ENCODE assay signal across 8 mouse cellular contexts in genomic region chr2:154437191-154437527, GRCm38 (mm10). TPM values are rescaled to one million over a fixed set of nuclear protein-coding genes. Genes with fewer than 3 reads are reported as not detected.
DNase-seq lines count a peak whose midpoint lies in the region; ATAC-seq lines count a peak whose summit lies in the region.

No protein-coding gene starts in this region.

- peak overlapping the region; percentile 98 for H3K9ac ChIP-seq in heart, embryonic 11.5 days (ENCODE audit: low read depth, low read length)
- peak overlapping the region; percentile 97 for H3K9ac ChIP-seq in forebrain, embryonic 12.5 days
- H3K9ac ChIP-seq in liver, embryonic 13.5 days, result peak overlapping the region; percentile 98

- peaks cover 25% of the 10 kb centered on the region for H3K4me1 ChIP-seq in heart, embryonic 11.5 days (ENCODE audit: control insufficient read depth, insufficient read depth, low read length)
- H3K4me1 ChIP-seq in forebrain, embryonic 12.5 days, result peaks cover 39% of the 10 kb centered on the region
- peaks cover 41% of the 10 kb centered on the region for H3K4me1 ChIP-seq in liver, embryonic 13.5 days (replicated peaks)

- no peak for DNase-seq in heart, postnatal 36 days
- DNase-seq in liver, embryonic 13.5 days, result no peak
- no peak for DNase-seq in right cerebral cortex, postnatal 36 days (ENCODE audit: low spot score in 2 of 2)
- DNase-seq in left cerebral cortex, postnatal 36 days (ENCODE audit: low spot score in 2 of 2), result no peak
- no peak for DNase-seq in right cerebral cortex, adult 18-20 months

- ATAC-seq in heart, embryonic 11.5 days (replicated peaks; ENCODE audit: insufficient number of reproducible peaks, low FRiP score, low TSS enrichment), result no peak
- peak; percentile 2 for ATAC-seq in CD4-positive, CD25-positive, alpha-beta regulatory T cell, adult 4 months
- ATAC-seq in forebrain, embryonic 12.5 days (ENCODE audit: low FRiP score), result no peak
- no peak for ATAC-seq in liver, embryonic 13.5 days (ENCODE audit: low read depth)

- intact Hi-C loops in heart, postnatal 36 days (cut with DNase I), result no loop called here
- intact Hi-C loops in left cerebral cortex, postnatal 36 days (cut with DNase I), result no loop called here

- no peaks in the 10 kb centered on the region for H3K36me3 ChIP-seq in heart, embryonic 11.5 days (ENCODE audit: control insufficient read depth, insufficient read depth, low read length)
- no peaks in the 10 kb centered on the region for H3K36me3 ChIP-seq in forebrain, embryonic 12.5 days (replicated peaks)
- H3K36me3 ChIP-seq in liver, embryonic 13.5 days, result no peaks in the 10 kb centered on the region

- no peaks in the 10 kb centered on the region for H3K9me3 ChIP-seq in heart, embryonic 11.5 days (replicated peaks; ENCODE audit: control insufficient read depth, low read length)
- H3K9me3 ChIP-seq in forebrain, embryonic 12.5 days, result no peaks in the 10 kb centered on the region
- no peaks in the 10 kb centered on the region for H3K9me3 ChIP-seq in liver, embryonic 13.5 days (replicated peaks)

- no peaks in the 10 kb centered on the region for H3K27me3 ChIP-seq in heart, embryonic 11.5 days (ENCODE audit: control insufficient read depth, insufficient read depth, low read length)
- no peaks in the 10 kb centered on the region for H3K27me3 ChIP-seq in forebrain, embryonic 12.5 days
- H3K27me3 ChIP-seq in liver, embryonic 13.5 days, result no peaks in the 10 kb centered on the region

- H3K4me3 ChIP-seq in heart, embryonic 11.5 days (ENCODE audit: low read depth, low read length), result peak overlapping the region; percentile 97
- H3K4me3 ChIP-seq in forebrain, embryonic 12.5 days (replicated peaks), result peak overlapping the region; percentile 94
- peak overlapping the region; percentile 93 for H3K4me3 ChIP-seq in liver, embryonic 13.5 days (replicated peaks)

- peak overlapping the region; percentile 70 for H3K4me2 ChIP-seq in heart, embryonic 11.5 days
- peak overlapping the region; percentile 62 for H3K4me2 ChIP-seq in forebrain, embryonic 12.5 days
- H3K4me2 ChIP-seq in liver, embryonic 13.5 days, result peak overlapping the region; percentile 90

- peak overlapping the region; percentile 96 for H3K27ac ChIP-seq in heart, embryonic 11.5 days (ENCODE audit: low read depth, low read length)
- peak overlapping the region; percentile 94 for H3K27ac ChIP-seq in forebrain, embryonic 12.5 days
- peak overlapping the region; percentile 88 for H3K27ac ChIP-seq in liver, embryonic 13.5 days

- WGBS in heart, embryonic 11.5 days (ENCODE audit: insufficient replicate concordance), result 14% methylated on average over 7 of the region's 7 CpGs
- 19% methylated on average over 7 of the region's 7 CpGs for WGBS in forebrain, embryonic 12.5 days
- 14% methylated on average over 7 of the region's 7 CpGs for WGBS in liver, embryonic 13.5 days (ENCODE audit: insufficient replicate concordance)

RNA-seq across cellular contexts. Expression of gene Cbfa2t2, which starts 0.9 kb away (rescaled TPM):
- 31.2 and 34.0 TPM in 2 replicates for polyA plus RNA-seq in heart, embryonic 11.5 days (2014; fragmentation: Nextera tagmentation; extraction: Ambion mirVana)
- total RNA-seq in heart, postnatal 36 days (2021), result 10 to 100 TPM; 13.7 to 15.9 TPM
- 10 to 100 TPM; 22.9 to 33.0 TPM for polyA plus RNA-seq in CD4-positive, CD25-positive, alpha-beta regulatory T cell, adult 4 months (2017; shearing (Covaris generic))
- 75.6 and 84.0 TPM in 2 replicates for polyA plus RNA-seq in forebrain, embryonic 12.5 days (2016; fragmentation: Nextera tagmentation; extraction: Ambion mirVana)
- 8.4 and 9.6 TPM in 2 replicates for polyA plus RNA-seq in liver, embryonic 13.5 days (2015; fragmentation: Nextera tagmentation; extraction: Ambion mirVana)
- total RNA-seq in left cerebral cortex, postnatal 36 days (2021), result 10 to 100 TPM; 48.1 to 64.3 TPM

RNA-seq across cellular contexts. Expression of gene Snta1, which starts 29.3 kb away (rescaled TPM):
- 14.6 and 22.2 TPM in 2 replicates for polyA plus RNA-seq in heart, embryonic 11.5 days (2014; fragmentation: Nextera tagmentation; extraction: Ambion mirVana)
- total RNA-seq in heart, postnatal 36 days (2021), result 10 to 100 TPM; 70.2 to 99.0 TPM
- not detected for polyA plus RNA-seq in CD4-positive, CD25-positive, alpha-beta regulatory T cell, adult 4 months (2017; shearing (Covaris generic))
- polyA plus RNA-seq in forebrain, embryonic 12.5 days (2016; fragmentation: Nextera tagmentation; extraction: Ambion mirVana), result 3.9 and 4.2 TPM in 2 replicates
- 1.7 and 2.0 TPM in 2 replicates for polyA plus RNA-seq in liver, embryonic 13.5 days (2015; fragmentation: Nextera tagmentation; extraction: Ambion mirVana)
- total RNA-seq in left cerebral cortex, postnatal 36 days (2021), result 10 to 100 TPM; 35.5 to 36.3 TPM
